Mouse (Mus musculus): Measurements from ENCODE around the gene Cd99l2.
"Not testable (repeated sequence)": the region's sequence is repeated elsewhere in the genome, so short reads cannot be mapped to it uniquely, and the experiment has no call there.

Cd99l2 gene

GRCm38 (mm10) chrX:71492634-71493278 lies at the start of gene Cd99l2:
TSS of gene Cd99l2 (minus strand) at chrX:71492849.
- peak; percentile 67 to 91 for DNase-seq (ENCODE audit: low spot score in 2 of 2)

GRCm38 (mm10) chrX:71540821-71541510 lies 48.3 kb upstream of the Cd99l2 start:
- DNase-seq (ENCODE audit: low spot score in 2 of 2) = no peak

- no peak for DNase-seq (ENCODE audit: low spot score in 2 of 2)
Measured at GRCm38 (mm10) chrX:71537791-71538190, 45.1 kb upstream of the Cd99l2 start.

GRCm38 (mm10) chrX:71534102-71534501 lies 41.5 kb upstream of the Cd99l2 start:
- DNase-seq (ENCODE audit: low spot score in 2 of 2) = no peak

- peak in 1 of 2 experiments; percentile 49 for DNase-seq (ENCODE audit: low spot score in 2 of 2)
Measured at GRCm38 (mm10) chrX:71532635-71533034, 40.0 kb upstream of the Cd99l2 start.

GRCm38 (mm10) chrX:71528646-71529045 lies 36.0 kb upstream of the Cd99l2 start:
- DNase-seq (ENCODE audit: low spot score in 2 of 2) = no peak

- DNase-seq (ENCODE audit: low spot score in 2 of 2) = no peak
Measured at GRCm38 (mm10) chrX:71528150-71528549, 35.5 kb upstream of the Cd99l2 start.

- DNase-seq (ENCODE audit: low spot score in 2 of 2) = no peak
Measured at GRCm38 (mm10) chrX:71527461-71527860, 34.8 kb upstream of the Cd99l2 start.

- no peak for DNase-seq (ENCODE audit: low spot score in 2 of 2)
Measured at GRCm38 (mm10) chrX:71525593-71526299, 33.1 kb upstream of the Cd99l2 start.

GRCm38 (mm10) chrX:71524310-71524709 lies 31.7 kb upstream of the Cd99l2 start:
- no peak for DNase-seq (ENCODE audit: low spot score in 2 of 2)

- DNase-seq (ENCODE audit: low spot score in 2 of 2) = no peak
Measured at GRCm38 (mm10) chrX:71522889-71523288, 30.2 kb upstream of the Cd99l2 start.

GRCm38 (mm10) chrX:71519252-71519651 lies 26.6 kb upstream of the Cd99l2 start:
- no peak for DNase-seq (ENCODE audit: low spot score in 2 of 2)

- not testable (repeated sequence) for DNase-seq (ENCODE audit: low spot score in 2 of 2)
Measured at GRCm38 (mm10) chrX:71506591-71506990, 13.9 kb upstream of the Cd99l2 start.

GRCm38 (mm10) chrX:71493279-71493656 lies 619 bp upstream of the Cd99l2 start:
- peak in 1 of 2 experiments; percentile 16 for DNase-seq (ENCODE audit: low spot score in 2 of 2)

- no peak for DNase-seq (ENCODE audit: low spot score in 2 of 2)
Measured at GRCm38 (mm10) chrX:71491931-71492633, 567 bp downstream of the Cd99l2 start.

- no peak for DNase-seq (ENCODE audit: low spot score in 2 of 2)
Measured at GRCm38 (mm10) chrX:71489353-71489752, 3.3 kb downstream of the Cd99l2 start.

- no peak for DNase-seq (ENCODE audit: low spot score in 2 of 2)
Measured at GRCm38 (mm10) chrX:71482244-71482643, 10.4 kb downstream of the Cd99l2 start.

- no peak for DNase-seq (ENCODE audit: low spot score in 2 of 2)
Measured at GRCm38 (mm10) chrX:71475992-71476391, 16.7 kb downstream of the Cd99l2 start.

GRCm38 (mm10) chrX:71475497-71475896 lies 17.2 kb downstream of the Cd99l2 start:
- no peak for DNase-seq (ENCODE audit: low spot score in 2 of 2)

- DNase-seq (ENCODE audit: low spot score in 2 of 2) = no peak
Measured at GRCm38 (mm10) chrX:71475084-71475483, 17.6 kb downstream of the Cd99l2 start.

GRCm38 (mm10) chrX:71474296-71474956 lies 18.2 kb downstream of the Cd99l2 start:
- DNase-seq (ENCODE audit: low spot score in 2 of 2) = peak in 1 of 2 experiments; percentile 19
